Mouse (Mus musculus) liver, adult 2 months (tissue): ENCODE measurements around the gene Gm4491. TPM values are rescaled to one million over a fixed set of nuclear protein-coding genes. Genes with fewer than 3 reads are reported as not detected.

ENCODE experiments used
- DNase-seq: peaks from one replicate; pipeline ENCODE4 v3.0.0-alpha.2; 2011; ENCODE audit warnings: low read depth, low spot score; ENCODE audit errors: extremely low read depth
- H3K27ac ChIP-seq: fragments of 200-500 bp; replicated peaks from 2 replicates; pipeline ENCODE4 v1.5.1; 2012; ENCODE audit warnings: low read depth, mild to moderate bottlenecking, control low read depth, inconsistent platforms, low read length; ENCODE audit not compliant: insufficient read depth
- H3K27me3 ChIP-seq: fragments of 200-500 bp; 2 replicates; pipeline ENCODE4 v1.6.1; 2012; ENCODE audit warnings: mild to moderate bottlenecking, moderate library complexity, low read length, inconsistent platforms; ENCODE audit not compliant: control insufficient read depth, insufficient read depth
- H3K36me3 ChIP-seq: fragments of 200-500 bp; 2 replicates; pipeline ENCODE4 v1.6.1; 2012; ENCODE audit warnings: low read length, inconsistent platforms; ENCODE audit not compliant: control insufficient read depth, insufficient read depth
- H3K4me1 ChIP-seq: fragments of 200-500 bp; 2 replicates; pipeline ENCODE4 v1.6.1; 2011; ENCODE audit warnings: low read length; ENCODE audit not compliant: control insufficient read depth, insufficient read depth
- H3K4me3 ChIP-seq: fragments of 200-500 bp; 2 replicates; pipeline ENCODE4 v1.5.1; 2011; ENCODE audit warnings: low read depth, mild to moderate bottlenecking, control low read depth, low read length, moderate library complexity; ENCODE audit not compliant: insufficient read depth
- H3K79me2 ChIP-seq: fragments of 200-500 bp; 2 replicates; pipeline ENCODE4 v1.6.1; 2012; ENCODE audit warnings: inconsistent platforms, mild to moderate bottlenecking, low read length, moderate library complexity; ENCODE audit not compliant: control insufficient read depth, insufficient read depth
- H3K9ac ChIP-seq: fragments of 200-500 bp; 2 replicates; pipeline ENCODE4 v1.6.1; 2012; ENCODE audit warnings: low read depth, mild to moderate bottlenecking, control low read depth, inconsistent platforms, low read length
- CTCF ChIP-seq: fragments of 200-500 bp; IDR thresholded peaks from 2 replicates; pipeline ENCODE4 v1.5.1; 2011; ENCODE audit warnings: low read depth, low read length, control low read depth
- POLR2A ChIP-seq: fragments of 200-500 bp; IDR thresholded peaks from 2 replicates; pipeline ENCODE4 v1.6.1; 2011; ENCODE audit warnings: low read length, control low read depth; ENCODE audit not compliant: insufficient read depth; ENCODE audit errors: extremely low read depth
- WGBS: fragments of 180-500 bp; shearing (Covaris S2); methylation state at CpG from one replicate; pipeline ENCODE4 v1.1.7; 2018; 5-methylcytosine and 5-hydroxymethylcytosine counted together
- polyA plus RNA-seq: library from polyadenylated mRNA; depleted of rRNA; stranded (reverse); fragments of >200 nt; gene quantifications from 2 replicates; pipeline ENCODE4 v1.2.3, GENCODE M21; 2012; rRNA removed
- total RNA-seq: library from RNA; depleted of rRNA; stranded (reverse); fragments of >200 nt; gene quantifications from 2 replicates; pipeline ENCODE4 v1.2.3, GENCODE M21; 2014; rRNA removed

Gene Gm4491
- total RNA-seq (not detected in 2 replicates), polyA plus RNA-seq (not detected in 2 replicates)

GRCm38 (mm10) chr14:57115823-57116544, at the start of gene Gm4491:
TSS of gene Gm4491 (minus strand) at chr14:57115883.
- Histone ChIP-seq H3K79me2 (no peaks in the 10 kb centered on the region), H3K27ac (no peak within 1 kb of the TSS), H3K4me1 (no peaks in the 10 kb centered on the region), H3K9ac (no peak within 1 kb of the TSS), H3K36me3 (no peaks in the 10 kb centered on the region), H3K4me3 (no peak within 1 kb of the TSS), H3K27me3 (no peaks in the 10 kb centered on the region)
- TF ChIP-seq CTCF = no peak
- TF ChIP-seq POLR2A = no peak
- no peak for DNase-seq
- WGBS = 36% methylated on average over 13 of the region's 13 CpGs

- no peak for DNase-seq
- no peak for TF ChIP-seq CTCF
- TF ChIP-seq POLR2A = no peak
- no peaks in the 10 kb centered on the region for H3K36me3 ChIP-seq
- H3K4me1 ChIP-seq = peaks cover 2% of the 10 kb centered on the region
- no peak overlapping the region for H3K27ac ChIP-seq
- peaks cover 3% of the 10 kb centered on the region; the same call in 1 of the 2 replicates for H3K27me3 ChIP-seq
- no peaks in the 10 kb centered on the region for H3K79me2 ChIP-seq
- no peak overlapping the region for H3K9ac ChIP-seq
- no peak overlapping the region for H3K4me3 ChIP-seq
- 41% methylated on average over 2 of the region's 2 CpGs for WGBS
Observed at GRCm38 (mm10) chr14:57161833-57162232, 46.1 kb upstream of the Gm4491 start.

- WGBS = 80% methylated on average over 4 of the region's 4 CpGs
- H3K4me1 ChIP-seq = peaks cover 4% of the 10 kb centered on the region
- DNase-seq = no peak
Observed at GRCm38 (mm10) chr14:57161201-57161600, 45.5 kb upstream of the Gm4491 start.

GRCm38 (mm10) chr14:57154916-57155315, 39.2 kb upstream of the Gm4491 start:
- no peaks in the 10 kb centered on the region for H3K79me2 ChIP-seq
- 0 out of 2 replicates have a peak, but pooled peaks cover 2% of the 10 kb centered on the region for H3K4me1 ChIP-seq
- no peak overlapping the region for H3K27ac ChIP-seq
- no peak for DNase-seq
- H3K9ac ChIP-seq = no peak overlapping the region
- H3K4me3 ChIP-seq = no peak overlapping the region
- no peaks in the 10 kb centered on the region for H3K27me3 ChIP-seq
- no peaks in the 10 kb centered on the region for H3K36me3 ChIP-seq
- TF ChIP-seq POLR2A (no peak), CTCF (no peak)
- 72% methylated on average over 6 of the region's 6 CpGs for WGBS

More at GRCm38 (mm10) chr14:57161201-57161600, 45.5 kb upstream of the Gm4491 start:
- no peak for TF ChIP-seq POLR2A
- no peak for TF ChIP-seq CTCF
- H3K9ac ChIP-seq = no peak overlapping the region
- no peaks in the 10 kb centered on the region for H3K79me2 ChIP-seq
- H3K27me3 ChIP-seq = peaks cover 3% of the 10 kb centered on the region; the same call in 1 of the 2 replicates
- H3K36me3 ChIP-seq = no peaks in the 10 kb centered on the region
- H3K4me3 ChIP-seq = no peak overlapping the region
- no peak overlapping the region for H3K27ac ChIP-seq

GRCm38 (mm10) chr14:57145741-57146140, 30.1 kb upstream of the Gm4491 start:
- no peaks in the 10 kb centered on the region for H3K79me2 ChIP-seq
- 54% methylated on average over 4 of the region's 4 CpGs for WGBS
- no peak for DNase-seq
- no peak overlapping the region for H3K4me3 ChIP-seq
- no peaks in the 10 kb centered on the region; the same call in 1 of the 2 replicates for H3K27me3 ChIP-seq
- H3K36me3 ChIP-seq = no peaks in the 10 kb centered on the region
- no peak overlapping the region for H3K9ac ChIP-seq
- H3K27ac ChIP-seq = no peak overlapping the region
- TF ChIP-seq POLR2A (no peak), CTCF (no peak)
- no peaks in the 10 kb centered on the region for H3K4me1 ChIP-seq

GRCm38 (mm10) chr14:57135265-57135664, 19.6 kb upstream of the Gm4491 start:
- no peak overlapping the region for H3K9ac ChIP-seq
- TF ChIP-seq CTCF = no peak
- no peak for TF ChIP-seq POLR2A
- no peaks in the 10 kb centered on the region for H3K79me2 ChIP-seq
- peaks cover 15% of the 10 kb centered on the region for H3K27me3 ChIP-seq
- H3K27ac ChIP-seq = no peak overlapping the region
- H3K4me1 ChIP-seq = no peaks in the 10 kb centered on the region
- no peak overlapping the region for H3K4me3 ChIP-seq
- no peaks in the 10 kb centered on the region for H3K36me3 ChIP-seq
- no peak for DNase-seq
- 78% methylated on average over 8 of the region's 8 CpGs for WGBS
